Mouse (Mus musculus) urinary bladder, adult 18-20 months (tissue): Measurements from ENCODE around the gene Slc22a5.
A peak's percentile ranks its signal among the peaks of the same experiment; 100 is the strongest.
"Not testable (repeated sequence)": the region's sequence is repeated elsewhere in the genome, so short reads cannot be mapped to it uniquely, and the experiment has no call there.

Source experiments
- DNase-seq, 2 experiments: peaks; one replicate each; pipeline ENCODE4 v3.0.0; 2022; ENCODE audit warnings: low spot score in 2 of 2, mixed read lengths in 2 of 2

Gene Slc22a5

DNA sequence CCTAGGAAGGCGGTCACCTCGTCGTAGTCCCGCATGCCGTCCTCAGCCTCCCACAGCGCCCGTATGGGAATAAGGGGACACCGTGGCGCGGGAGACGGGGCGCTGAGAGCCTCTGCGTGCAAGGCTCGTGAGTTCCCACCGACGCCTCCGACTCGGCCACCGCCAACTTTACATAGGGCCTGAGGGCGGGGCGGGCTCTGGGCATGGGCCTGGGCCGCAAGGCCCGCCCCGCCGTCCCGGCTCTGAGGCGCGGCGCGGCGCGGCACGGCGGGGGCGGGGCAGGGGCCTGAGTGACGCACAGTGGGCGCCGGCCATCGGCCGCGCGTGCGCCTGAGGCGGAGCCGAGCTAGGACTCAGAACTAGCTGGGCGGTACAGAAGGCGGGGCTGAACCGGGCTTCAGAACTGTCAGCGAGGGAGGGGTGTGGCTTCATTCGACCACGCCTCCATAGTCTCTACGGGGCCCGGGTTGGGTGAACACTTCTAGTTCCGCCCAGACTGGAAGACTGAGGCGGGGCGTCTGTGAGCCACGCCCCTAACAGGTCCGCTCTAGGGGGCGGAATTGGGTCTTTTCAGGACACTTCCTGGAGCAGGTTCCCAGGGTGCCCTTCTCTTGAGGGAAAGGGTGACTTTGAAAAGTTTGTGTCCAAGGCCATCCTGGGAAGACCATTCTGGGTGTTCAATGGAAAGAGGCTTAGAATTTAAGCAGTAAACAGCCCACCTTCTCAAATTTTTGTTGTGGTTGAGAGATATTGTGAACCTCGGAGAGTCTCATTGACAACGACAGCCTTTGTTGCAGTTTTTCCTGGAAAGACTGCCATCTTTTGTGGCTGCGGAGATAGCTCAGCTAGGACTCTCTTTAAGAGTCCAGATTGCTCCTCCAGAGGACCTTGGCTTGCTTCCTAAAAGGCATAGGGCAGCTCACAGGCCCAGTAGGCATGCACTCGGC lies at the start of gene Slc22a5:
TSS of gene Slc22a5 (minus strand) at position 156 of the 947 bp plus-strand sequence.
- peak; percentile 96 to 97 for DNase-seq

DNA sequence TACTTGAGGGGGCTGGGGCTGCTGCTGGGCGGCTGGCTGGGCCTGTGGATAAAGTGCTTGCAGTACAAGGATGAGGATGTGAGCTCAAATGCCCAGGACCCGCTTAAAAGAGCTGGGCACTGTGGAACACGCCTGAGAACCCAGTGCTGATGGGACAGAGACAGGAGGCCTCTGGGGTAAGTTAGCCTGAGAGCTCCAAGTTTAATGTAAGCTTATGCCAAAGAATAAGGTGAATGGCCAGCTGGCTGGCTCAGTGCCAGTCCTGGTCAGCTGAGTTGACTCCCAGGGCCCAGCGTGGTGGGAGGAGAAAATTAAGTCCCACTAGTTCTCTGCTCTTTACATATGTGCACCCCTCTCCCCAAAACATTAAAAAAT lies 40.5 kb upstream of the Slc22a5 start:
- DNase-seq: not testable (repeated sequence)

DNA sequence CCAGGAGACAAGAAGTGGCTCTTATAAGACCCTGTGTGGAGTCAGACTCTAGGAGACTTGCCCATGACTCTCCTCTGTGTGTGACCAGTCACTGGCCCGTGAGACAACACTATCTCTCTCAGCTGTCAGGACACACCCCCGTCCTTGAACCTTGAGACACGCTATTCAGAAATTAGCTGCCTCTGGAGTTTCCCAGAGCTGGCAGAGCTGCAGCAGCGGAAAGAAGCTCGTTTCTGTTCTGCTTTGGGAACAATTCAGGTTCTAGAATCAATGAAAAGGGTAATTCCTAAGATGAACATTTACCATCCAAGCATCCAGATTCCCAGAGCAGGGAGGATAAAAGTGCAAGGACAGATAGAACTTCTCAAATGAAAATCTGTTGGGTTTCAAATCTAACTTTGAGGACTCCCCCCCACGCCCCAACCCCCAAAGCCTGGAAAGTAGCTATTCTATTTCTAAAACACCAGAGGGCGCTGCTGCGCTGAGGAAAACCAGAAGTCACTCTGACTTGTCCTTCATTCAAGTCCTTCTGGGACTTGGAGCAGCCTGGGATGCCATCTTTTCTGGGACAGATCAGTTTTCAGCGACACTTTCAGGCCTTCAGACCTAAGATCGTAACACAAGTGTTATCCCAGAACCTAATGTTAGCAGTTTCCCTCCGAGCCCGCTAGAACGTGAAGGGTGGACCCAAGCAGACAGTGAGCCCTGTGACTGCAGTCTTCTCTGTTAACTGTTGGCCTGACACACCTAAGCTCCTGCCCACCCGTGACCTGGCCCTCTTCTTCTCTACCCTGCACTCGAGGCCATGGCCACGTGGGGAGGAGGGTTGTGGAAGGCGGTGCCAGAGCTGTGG lies 39.9 kb upstream of the Slc22a5 start:
- peak; percentile 33 to 36 for DNase-seq

DNA sequence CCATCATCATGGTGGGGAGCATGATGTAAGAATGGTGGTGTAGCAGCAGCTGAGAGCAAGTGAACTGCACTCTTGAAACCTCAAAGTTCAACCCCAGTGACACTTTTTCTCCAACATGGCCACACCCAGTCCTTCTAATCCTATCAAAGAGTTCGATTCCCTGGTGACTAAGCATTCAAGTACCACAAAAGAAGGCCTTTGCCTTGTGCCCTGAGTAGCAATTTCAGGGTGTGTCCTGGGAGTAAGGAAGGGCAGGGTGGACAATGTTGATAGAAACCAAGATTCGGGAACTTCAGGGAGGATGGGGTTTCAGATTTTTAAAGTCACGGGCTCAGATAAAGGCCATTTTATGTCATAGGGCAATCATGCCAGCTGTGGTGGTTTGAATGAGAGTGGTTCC lies 38.3 kb upstream of the Slc22a5 start:
- DNase-seq: no peak

DNA sequence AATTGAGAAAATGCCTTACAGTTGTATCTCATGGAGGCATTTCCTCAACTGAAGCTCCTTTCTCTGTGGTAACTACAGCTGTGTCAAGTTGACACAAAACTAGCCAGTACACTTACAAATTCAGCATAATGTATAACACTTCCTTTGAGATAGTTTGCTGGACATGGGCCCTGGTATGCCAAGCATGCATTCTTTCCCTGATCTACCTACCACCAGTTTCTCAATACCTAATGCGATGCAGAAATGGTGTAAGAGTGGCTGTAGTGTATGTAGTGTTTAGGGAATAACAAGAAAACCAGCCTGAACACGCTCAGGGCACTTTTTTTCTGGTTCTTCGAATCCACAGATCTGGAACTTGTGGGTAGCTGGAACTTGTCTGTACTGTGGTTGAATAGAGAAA lies 37.1 kb upstream of the Slc22a5 start:
- DNase-seq: no peak

DNA sequence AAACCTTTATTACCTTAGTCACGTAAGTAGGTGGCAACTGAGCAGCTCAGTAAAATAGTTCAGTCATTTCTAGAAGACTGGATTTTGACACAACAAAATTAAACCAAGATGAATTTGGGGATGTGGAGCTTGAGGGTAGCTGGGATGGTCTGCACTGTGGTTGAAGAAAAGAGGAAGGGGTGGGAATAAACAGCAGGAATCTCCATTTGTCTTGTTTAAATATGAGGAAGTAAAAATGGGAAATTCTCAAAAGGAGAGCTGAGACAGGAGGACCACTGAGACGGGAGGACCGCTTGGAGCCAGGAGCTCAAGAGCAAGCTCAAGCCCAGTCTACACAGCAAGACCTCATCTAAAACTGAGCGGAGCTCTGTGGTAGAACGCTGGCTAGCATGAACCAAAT lies 34.8 kb upstream of the Slc22a5 start:
- no peak for DNase-seq

DNA sequence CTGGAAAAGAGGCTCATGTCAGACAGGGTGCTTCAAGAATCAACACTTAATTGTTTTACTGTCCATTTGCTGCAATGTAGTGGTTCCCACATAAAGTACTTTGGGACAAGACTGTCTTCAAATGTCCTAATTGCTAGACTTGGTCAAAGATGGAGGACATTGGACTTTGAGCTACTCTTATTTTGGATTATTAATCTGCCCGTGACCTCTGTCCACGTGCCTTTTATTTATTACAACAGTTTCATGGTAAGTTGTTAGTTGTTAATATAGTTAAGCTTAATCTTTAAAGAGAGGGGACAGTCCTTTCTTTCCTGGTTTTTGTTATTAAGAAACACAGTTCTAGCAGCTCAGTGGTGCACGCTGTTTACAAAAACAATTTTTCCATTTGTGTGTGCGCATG lies 27.4 kb upstream of the Slc22a5 start:
- no peak for DNase-seq

DNA sequence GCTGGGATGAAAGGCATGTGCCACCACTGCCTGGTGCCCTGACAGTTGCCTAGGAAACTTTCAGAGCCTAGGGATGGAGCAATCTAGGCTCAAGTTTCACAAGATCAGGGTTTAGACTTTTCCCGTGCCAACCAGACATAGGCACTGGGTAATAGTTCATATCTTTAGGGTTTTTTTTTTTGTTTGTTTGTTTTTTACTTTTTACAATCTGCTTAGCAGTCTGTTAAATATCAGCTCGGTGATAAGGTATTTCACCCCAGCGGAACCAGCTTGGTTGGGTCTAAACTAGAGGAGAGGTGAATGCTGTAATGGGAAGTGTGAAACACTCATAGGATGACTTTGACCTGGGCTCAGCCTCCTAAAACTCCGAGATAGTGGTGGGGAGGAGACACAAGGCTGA lies 19.6 kb upstream of the Slc22a5 start:
- DNase-seq: peak in 1 of 2 experiments; percentile 39

DNA sequence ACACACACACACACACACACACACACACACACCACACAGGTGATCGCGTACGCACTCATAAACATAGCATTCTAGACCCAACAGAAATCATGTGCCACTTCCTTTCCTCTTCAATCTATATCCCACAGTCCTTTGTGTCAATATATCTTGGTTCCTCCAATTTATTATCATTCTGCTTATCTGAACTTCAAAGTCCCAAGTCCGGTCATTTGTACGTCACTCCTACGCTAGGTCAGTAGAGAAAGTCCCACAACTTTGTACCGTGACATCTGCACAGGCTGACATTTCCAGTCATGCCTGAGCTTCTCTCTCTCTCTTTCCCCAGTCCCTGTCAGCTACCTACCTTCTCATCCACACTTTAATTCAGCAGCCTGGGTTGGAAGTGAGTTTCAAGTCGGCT lies 17.2 kb upstream of the Slc22a5 start:
- DNase-seq: no peak

DNA sequence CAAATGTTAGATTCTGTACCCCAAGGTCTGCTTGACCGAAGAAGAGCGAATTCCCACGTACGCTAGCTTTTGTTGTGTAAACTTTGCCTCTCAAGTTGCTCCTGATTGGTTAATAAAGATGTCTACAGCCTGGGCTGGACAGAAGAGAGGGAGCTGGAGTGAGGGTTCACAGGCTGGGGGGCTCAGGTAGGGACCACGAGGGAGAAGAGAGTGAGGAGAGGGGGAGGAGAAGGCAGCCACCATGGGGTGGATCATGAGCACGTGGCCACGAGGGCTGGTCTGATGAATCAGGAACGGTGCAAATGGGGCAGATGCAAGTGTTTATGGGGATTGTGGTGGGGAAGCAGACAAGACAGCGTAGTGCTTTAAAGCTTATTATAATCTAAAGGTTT lies 13.1 kb upstream of the Slc22a5 start:
- DNase-seq: no peak

DNA sequence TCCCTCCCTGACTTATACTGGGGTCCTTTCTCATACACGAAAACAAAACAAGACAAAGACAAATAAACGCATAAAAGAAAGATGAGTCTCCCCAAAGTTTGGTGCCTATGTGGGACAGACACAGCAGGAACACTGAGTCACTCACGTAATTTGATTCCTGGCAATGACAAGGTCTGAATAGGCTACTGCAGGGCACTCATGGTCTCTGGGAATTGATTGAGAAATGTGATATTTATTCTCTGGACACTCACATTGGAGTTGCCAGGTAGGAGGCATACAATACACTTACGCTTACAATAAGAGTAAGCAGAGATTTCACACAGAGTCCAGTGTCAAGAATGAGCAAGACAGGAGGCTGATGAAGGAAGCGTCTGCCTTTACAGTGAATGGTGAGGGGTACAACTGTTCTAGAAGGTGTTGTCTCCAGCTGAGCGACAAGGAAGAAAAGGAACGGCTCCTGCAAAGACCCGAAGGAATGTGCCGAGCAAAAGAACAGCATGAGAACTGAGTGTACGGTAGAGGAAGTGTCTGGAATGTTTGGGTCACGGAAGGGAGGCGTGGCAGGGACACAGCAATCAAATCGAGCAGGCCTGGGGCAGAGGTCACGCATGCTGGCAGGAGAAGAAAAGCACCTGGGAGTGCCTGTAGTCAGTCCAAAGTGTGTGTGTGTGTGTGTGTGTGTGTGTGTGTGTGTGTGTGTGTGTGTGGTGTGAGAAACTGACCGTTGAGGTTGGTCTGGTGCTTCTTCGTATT lies 12.5 kb upstream of the Slc22a5 start:
- DNase-seq: peak; percentile 50 to 74

DNA sequence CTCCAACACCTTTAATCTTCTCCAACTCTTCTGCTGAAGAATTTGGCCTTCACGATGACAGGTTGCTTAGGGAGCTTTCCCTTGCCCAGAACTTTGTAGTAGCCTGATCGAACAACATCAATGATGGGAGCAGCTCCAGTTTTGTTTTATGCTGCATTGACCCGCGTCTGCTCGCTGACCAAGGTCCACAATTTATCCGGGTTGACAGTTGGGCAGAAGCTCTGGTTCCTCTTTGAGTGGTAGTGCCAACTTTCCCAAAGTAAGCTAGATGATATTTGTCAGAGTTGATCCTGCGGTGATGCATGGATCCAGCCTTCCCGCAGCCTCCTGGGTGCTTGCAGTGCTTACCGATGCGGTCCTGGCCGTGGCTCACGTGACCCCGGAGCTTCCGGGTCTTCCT lies 11.3 kb upstream of the Slc22a5 start:
- no peak for DNase-seq

DNA sequence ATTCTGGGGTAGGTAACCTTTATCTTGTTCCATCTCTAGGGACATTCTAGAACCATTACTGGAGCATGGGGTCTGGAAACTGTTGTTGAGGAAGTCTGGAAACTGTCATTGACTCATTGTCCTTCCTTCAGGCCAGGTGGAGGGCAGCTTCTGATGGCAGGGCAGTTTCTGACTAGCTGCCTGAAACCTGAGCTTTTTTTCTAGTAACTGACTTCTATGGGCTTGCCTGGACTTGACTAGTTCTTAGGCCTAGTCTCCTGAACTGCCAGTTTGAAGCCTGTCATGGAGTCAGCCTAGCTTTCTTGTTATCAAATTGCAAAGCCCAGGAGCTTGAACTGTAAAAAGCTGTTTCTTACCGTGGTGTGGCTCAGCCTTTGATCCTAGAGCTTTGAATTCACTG lies 9.5 kb upstream of the Slc22a5 start:
- DNase-seq: no peak

DNA sequence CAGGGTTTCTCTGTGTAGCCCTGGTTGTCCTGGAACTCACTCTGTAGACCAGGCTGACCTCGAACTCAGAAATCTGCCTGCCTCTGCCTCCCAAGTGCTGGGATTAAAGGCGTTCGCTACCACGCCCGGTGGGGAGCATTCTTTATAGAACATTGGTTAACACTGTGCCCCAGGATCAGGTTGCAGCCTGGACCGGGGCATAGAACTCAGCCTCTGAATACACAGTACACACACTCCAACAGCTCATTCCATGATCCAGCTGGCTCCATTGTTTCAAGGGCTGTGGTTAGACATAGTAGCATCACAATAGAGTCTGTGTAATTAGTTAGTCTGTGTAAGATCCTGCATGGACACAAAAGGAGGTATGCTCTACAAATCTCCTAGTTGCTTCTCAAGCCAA lies 8.5 kb upstream of the Slc22a5 start:
- DNase-seq: no peak

DNA sequence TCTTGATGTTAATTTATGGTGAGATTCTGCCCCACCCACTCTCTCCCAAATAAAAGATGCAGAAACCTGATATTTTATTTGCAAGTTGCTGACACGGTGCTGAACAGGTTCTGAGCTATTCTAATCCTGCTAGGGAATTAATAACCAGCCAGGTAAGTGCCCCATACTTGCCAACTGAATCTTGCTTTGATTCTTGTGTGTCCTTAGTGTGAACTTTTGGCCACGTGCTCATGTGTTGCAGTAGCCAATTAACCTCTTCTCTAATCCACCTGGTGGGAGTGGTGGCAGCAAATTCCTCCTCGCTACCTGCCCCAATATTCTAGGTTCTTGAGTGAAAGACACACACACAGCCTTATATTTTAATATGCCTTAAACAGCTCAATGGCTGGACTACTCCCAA lies 7.5 kb upstream of the Slc22a5 start:
- DNase-seq: no peak

DNA sequence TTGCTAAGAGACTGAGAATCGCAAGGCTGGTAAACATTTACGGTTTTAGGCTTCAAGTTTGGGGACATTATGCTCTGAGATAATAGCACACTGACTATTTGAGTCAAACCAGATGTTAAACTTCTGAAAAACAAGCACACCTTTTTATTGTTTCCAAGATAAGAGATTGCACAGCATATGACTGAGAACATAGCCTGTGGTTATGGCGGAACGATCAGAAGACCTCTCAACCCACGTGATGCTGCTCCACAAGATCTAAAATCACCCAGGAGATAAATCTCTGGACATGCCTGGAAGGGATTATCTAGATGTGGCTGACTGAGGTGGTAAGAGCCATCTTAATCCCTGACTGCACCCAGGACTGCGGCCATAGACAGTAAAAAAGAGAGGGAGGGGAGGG lies 5.5 kb upstream of the Slc22a5 start:
- no peak for DNase-seq

DNA sequence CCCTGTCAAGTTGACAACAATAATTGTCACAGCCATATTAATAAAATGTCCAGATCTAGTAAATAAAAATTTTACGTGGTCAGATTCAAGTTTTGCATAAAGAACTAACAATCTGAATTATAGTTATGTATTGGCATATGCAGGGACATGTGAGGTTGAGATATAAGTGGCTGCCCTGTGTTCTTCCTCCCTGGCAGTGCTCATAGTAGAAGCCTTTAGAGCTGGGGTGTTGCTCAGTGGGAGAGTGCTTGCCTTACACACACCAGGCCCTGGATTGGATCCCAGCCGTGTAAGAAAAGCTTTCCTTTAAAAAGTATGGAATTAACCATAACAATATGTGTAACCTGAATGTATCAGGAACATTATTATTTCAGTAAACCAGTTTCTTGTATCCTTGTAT lies 2.0 kb upstream of the Slc22a5 start:
- DNase-seq: no peak

DNA sequence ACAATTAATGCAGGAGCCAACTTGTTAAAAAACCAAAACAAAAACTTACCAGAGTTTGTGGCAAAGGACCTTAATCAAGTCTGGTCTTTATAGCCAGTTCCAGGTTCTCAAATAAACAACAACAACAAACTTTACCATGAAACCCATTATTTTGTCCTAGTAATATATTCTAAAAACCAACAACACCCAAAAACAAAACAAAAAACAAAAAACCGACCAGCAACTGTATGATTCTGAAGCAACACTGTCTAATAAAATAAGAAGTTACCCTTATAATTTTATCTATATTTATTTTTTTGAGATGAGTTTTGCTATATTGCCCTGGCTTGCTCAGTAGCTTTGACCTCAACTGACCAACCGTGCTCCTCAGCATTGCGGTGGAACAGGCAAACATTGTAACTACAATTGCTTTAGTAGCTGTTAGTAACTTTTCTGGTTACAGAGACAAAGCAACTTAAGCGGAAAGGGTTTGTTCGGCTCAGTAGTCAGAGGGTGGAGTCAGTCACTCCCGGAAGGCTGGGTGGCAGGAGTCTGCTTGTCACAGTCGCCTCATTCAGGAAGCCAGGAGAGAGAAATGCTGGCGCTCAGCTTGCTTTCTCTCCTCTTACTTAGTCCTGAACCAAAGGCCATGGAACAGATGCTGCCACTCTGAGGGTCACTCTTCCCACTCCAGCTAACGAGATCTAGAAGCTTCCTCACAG lies 1.4 kb upstream of the Slc22a5 start:
- no peak for DNase-seq

DNA sequence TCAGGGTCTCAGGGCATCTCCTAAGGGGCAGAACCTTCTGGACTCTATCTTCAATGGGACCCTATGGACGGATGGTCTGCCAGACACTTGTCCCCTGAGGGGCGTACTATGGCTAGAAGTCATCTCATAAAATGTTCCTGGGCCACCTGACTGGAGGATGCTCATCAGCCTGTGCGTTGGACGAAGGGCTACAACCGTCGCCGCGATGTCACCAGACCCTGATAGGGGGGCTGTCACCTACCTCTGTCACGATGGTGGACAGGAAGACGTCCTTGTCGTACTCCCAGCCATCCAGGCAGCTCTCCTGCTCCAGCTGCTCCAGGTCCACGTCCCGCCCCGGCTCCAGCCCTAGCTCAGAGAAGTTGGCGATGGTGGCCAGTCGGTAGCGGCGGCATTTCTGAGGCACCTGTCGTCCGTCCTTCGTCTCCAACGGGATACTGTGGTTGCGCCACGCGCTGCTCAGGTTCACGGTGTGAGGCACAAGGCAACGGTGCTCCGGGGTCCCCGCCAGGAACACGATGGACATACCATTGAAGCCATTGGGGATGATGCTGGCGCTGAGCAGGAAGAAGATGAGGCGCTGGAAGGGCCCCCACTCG lies 455 bp downstream of the Slc22a5 start:
- peak in 1 of 2 experiments; percentile 56 for DNase-seq

DNA sequence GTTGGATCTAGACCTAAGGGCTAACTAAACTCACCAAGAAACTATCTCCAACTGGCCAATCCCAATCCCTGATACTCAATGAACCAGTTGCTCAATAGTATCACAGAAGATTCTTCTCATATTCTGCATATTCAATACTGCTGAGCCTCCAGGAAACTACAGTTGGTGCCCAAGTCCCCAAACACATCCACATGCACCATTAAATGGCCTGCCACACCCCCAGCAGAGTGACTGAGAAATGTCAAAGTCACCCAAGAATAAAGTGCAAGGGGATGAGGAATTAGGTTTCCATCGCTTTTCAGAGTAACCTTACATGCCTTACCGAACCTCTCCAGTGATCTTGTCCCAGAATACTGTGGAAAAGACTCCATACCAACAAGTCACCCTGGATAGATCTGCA lies 1.2 kb downstream of the Slc22a5 start:
- no peak for DNase-seq

DNA sequence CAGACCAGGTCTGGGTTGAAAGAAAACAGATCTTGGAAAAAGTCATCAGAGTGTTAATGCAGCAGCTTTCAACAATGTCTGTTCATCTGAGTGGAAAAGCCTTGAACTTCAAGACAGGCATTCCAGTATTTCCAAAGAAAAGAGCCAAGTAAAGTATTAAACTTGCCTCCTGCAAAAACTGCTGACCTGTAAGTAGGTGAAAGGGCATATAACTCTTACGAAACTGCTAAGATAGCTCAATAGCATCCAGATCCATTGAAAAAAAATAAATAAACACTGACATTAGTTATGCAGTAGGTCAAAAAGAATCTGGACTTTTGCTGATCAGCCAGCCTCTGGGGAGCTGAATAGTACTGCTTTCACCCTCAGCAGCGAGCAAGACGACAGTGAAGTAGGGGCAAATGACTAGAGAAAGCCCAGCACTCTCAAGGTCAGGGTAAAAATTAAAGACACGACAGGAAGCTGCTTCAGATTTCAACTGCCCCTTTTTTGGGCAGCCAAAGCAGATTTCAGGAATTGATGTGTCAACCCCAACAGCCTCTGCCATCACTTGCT lies 2.3 kb downstream of the Slc22a5 start:
- no peak for DNase-seq
